Mouse (Mus musculus): ENCODE measurements around the gene C77080. TPM values are rescaled to one million over a fixed set of nuclear protein-coding genes. Genes with fewer than 3 reads are reported as not detected.
A peak's percentile ranks its signal among the peaks of the same experiment; 100 is the strongest.

C77080 gene
- total RNA-seq, 2 experiments from 2014 or later: 16.5 to 16.6 TPM

DNA sequence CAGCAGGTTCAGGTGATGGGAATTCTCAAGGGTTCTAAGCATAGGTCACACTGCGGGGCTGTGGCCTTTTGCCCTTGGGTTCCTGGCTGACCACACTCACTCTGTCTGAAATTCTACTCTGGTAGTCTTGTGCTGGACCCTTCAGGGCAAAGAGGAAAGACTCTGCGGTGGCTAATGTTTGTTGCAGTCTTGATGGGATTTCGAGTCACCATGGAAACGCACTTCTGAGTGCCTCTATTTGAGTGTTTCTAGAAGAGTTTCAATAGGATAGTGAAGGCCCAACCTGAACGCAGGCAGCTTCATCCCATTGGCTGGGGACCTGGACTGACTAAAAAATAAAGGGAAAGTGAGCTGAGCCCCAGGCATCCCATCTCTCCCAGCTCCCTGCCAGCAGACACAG is 5.6 kb upstream of the C77080 start:
- DNase-seq: no peak

GRCm38 (mm10) chr4:129266191-129266590 is 5.0 kb upstream of the C77080 start:
- no peak for DNase-seq

DNA sequence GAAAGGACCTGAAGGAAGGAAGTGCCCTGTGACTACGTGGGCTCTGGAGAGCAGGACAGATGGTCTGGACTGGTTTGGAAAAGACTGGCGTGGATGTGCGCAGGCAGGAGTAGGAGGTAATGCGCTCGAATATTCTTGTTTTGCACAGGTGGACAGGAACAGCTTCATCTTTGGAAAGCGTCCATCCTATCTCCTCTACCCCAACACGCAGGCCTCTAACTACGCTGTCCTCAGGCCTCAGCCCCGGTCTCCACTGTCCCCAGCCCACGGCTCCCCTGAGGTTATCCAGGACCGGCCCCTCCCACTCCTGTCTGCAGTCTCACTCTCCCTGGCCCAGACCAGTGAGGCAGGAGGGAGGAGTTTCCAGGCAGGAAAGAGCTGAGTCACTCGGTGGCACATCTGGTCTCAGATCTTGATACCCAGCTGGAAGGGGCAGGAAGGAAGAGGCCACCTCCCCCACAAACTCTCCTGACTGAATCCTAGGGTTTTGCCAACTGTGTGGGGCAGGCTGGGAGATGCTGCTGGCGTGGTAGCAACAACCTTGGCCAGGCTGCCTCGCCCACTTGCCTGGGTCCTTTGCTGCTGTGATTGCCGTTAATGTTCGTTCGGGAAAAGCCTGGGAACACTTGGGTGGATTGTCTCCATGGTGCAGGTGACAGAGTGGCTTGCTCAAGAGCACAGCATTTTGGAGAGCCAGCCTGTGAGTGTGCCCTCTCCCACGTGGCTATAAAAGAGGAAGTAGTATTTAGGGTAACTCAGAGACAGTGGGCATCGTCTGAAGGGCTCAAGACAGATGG is 2.2 kb upstream of the C77080 start:
- DNase-seq: peak; percentile 68

DNA sequence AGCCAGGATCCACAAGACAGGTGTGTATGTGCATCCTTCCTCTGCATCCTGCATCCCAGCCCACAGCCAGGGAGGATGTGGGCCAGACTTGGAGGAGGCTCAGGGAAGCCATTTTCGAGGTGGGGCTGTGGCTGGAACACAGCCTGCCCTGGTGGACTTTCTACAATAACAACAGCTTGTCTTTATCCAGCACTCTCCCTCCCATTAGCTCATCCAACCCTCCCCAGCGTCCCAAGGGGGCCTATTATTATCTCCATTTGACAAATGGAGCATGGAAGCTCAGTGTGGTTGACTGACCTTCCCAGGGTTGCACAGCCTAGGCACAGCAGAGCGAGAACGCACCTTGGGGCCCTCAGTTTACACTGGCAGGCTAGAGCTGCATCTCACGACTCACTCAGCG is 526 bp downstream of the C77080 start:
- no peak for DNase-seq

- DNase-seq: no peak
Observed at GRCm38 (mm10) chr4:129259101-129259500, 2.1 kb downstream of the C77080 start.

DNA sequence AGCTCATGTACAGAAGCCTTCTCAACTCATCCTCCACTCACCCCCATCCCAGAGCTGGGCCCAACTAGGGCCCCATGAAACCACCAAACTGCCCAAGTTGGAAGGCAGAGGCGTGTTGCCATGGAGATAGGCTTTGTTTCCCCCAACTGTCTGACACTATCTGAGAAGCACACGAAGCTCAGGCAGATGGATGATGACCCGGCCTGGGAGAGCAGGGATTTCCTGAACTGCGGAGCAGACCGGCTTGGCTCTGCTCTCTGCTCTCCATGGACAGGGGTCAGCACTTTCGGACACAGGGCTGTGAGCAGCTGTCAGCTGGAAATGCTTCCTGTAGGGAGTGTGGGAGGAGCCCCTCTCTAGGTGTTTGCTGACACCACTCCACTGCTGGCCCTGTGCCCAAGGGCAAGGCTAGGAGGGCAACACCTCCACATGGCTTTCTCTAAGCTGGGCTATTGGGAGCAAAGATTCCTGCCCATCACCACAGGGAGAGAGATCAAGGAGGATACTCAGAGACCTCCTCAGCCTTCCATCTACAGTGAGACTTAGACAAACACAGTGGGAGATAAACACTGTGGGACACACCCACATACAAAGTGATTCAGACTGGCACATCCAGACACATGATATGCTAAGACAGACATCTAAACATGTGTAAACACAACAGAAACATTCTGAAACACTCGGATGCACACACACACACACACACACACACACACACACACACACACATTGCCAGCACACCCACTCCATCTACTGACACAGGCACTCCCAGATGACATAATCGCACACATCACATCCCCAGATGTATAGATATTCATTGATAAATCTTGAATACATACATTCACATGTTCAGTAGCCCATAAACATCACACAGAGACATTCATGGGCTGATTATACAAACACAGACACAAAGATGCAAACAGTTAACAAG is 4.5 kb downstream of the C77080 start:
- DNase-seq: no peak

DNA sequence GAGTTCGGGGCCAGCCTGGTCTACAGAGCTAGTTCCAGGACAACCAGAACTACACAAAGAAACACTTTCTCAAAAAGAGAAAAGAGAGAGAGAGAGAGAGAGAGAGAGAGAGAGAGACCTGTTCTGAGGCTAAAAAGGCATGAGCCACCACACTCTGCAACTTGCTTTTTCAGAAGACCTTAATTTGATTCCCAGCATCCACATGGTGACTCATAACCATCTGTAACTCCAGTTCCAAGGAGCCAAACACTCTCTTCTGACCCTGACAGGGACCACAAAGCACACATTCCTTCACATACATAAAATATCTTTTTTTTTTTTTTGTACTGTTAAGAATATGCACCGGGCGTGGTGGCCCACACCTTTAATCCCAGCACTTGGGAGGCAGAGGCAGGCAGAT is 6.6 kb downstream of the C77080 start:
- no peak for DNase-seq

- DNase-seq: no peak
Observed at GRCm38 (mm10) chr4:129252492-129252891, 8.7 kb downstream of the C77080 start.

- peak; percentile 59 for DNase-seq
Observed at GRCm38 (mm10) chr4:129251482-129252125, 9.6 kb downstream of the C77080 start.

GRCm38 (mm10) chr4:129250759-129251481 is 10.3 kb downstream of the C77080 start:
- peak; percentile 78 for DNase-seq

GRCm38 (mm10) chr4:129249288-129249687 is 11.9 kb downstream of the C77080 start:
- DNase-seq: no peak

DNA sequence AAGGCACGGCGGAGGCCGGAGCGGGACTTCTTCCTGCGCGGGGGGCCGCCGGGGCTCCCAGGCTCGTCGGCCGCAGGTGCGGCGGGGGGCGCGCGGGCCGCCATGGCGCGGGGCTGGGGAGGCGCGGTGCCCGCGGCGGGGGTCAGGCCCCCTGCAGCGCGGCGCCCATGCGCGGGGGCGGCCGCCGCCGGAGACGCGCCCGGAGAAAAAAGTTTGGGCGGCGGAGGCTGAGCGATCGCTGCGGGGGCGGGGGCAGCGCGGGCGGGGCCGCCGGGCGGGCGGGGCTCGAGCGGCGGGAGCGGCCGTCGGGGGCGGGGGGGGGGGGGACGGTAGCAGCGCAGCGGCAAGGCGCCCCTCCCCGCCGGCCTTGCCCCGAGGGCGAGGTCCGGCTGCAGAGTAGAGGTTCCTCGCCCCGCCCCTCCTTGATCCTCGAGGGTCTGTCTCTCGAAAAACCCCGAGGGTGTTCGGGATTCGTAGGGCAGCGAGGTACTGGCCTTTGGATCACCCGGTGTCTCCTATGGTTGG is 12.9 kb downstream of the C77080 start:
- peak; percentile 58 for DNase-seq

GRCm38 (mm10) chr4:129247381-129248242 is 13.6 kb downstream of the C77080 start:
- peak; percentile 40 for DNase-seq

GRCm38 (mm10) chr4:129246360-129247301 is 14.6 kb downstream of the C77080 start:
- no peak for DNase-seq

DNA sequence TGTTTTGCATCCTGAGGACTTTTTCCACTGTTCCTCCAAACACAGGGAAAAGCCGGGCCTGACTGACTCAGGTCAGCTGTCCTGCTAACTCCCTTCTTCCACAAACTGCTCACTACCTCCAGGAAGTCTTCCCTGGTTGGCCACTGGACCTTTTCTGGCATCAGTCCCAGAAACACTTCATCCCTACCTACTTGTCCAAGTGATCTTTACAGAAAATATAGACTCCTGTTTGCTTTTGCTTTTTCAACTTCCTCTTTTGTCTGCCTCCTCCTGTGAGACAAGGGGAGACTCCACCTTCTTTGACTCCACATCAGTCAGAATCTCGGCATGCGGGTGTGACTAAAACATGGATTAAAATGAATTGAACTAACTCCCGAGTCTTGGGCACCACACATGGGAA is 16.4 kb downstream of the C77080 start:
- no peak for DNase-seq

- DNase-seq: no peak
Observed at GRCm38 (mm10) chr4:129242761-129243160, 18.4 kb downstream of the C77080 start.

DNA sequence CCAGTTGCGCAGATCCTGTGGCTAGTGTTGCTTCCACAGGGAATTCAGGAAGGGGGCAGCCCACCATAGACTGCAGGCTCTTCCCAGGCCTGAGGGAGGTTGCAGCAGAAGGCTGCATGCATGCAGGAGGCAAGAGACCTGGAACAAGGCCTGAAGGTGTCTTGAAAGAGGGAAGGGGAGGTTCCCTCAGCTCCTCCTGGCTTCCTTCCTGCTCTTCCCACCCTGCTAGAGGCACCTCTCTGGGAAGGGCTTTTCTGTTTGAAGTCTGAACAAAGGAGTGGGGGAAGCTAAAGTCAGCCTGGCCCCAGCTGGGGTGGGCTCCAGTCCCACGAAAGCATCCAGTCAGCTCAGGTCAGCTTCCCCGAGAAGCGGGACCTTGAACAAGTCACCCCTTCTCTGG is 18.9 kb downstream of the C77080 start:
- DNase-seq: no peak

DNA sequence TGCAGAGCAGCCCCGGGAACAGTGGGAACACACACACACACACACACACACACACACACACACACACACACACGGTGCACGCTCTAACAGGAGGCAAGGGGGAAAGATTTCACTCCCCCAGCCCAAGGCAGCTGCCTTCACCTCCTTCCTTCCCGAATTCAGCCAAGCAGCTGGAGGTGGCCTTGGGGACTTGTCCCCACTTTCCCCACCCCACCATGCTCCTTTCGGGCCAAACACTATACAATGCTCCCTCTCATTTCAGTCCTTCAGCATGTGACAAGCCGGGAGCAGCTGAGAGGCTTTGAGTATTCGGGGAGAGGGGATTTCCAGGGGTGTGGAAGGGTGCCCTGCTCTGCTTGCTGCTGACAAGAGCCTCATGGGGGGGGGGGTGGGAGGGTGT is 19.3 kb downstream of the C77080 start:
- no peak for DNase-seq

DNA sequence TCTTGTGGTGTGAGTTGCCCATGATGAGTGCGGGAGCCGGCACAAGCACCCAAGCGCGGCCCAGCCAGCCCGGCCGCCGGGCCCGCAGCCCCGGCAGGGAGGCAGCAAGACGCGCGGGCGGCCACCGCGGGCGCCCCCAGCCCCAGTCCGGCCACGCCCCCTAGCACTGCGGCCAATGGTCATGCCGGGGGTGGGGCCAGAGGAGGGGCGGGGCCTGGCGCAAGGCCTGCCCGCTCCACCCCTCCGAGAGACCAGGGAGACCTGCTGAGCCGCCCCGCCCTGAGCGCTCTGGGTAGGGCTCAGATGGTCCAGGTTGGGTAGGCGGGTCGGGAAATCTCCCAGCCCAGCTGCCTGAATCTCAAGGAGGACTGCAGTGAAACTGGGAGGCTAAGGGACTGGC is 22.1 kb downstream of the C77080 start:
- DNase-seq: peak; percentile 86

- DNase-seq: no peak
Observed at GRCm38 (mm10) chr4:129238579-129239016, 22.6 kb downstream of the C77080 start.
